Mouse (Mus musculus): ENCODE data around the gene Med22. TPM values are rescaled to one million over a fixed set of nuclear protein-coding genes. Genes with fewer than 3 reads are reported as not detected.
A peak's percentile ranks its signal among the peaks of the same experiment; 100 is the strongest.

Med22 gene
- polyA plus RNA-seq, 1 experiment from 2014 or later: 99.5 TPM

DNA sequence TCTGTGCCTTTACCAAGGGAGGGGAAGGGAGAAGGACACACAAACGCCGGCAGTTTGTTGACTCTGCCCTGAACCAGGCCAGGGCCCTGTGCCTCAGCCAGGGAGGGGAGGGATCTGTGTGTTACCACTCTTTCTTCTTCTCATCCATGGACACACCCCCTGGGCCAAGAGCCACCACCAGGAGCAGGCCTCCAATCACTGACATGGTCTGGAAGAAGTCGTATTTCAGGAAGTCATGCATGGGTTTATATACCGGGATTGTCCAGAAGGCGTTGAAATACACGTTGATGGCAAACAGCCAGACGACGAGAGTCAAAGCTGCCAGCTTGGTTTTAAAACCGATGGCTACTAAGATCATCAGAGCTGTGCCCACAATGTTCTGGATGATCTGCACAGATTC lies 11.3 kb upstream of the Med22 start:
- Histone ChIP-seq H3K4me1 (ENCODE audit: control insufficient read depth, insufficient read depth, low read length) (peaks cover 8% of the 10 kb centered on the region), H3K27ac (ENCODE audit: low read depth, low read length) (no peak overlapping the region), H3K9ac (ENCODE audit: low read length) (no peak overlapping the region), H3K27me3 (ENCODE audit: control insufficient read depth, insufficient read depth, low read length) (no peaks in the 10 kb centered on the region), H3K36me3 (ENCODE audit: control insufficient read depth, insufficient read depth, low read length) (peaks cover 49% of the 10 kb centered on the region), H3K4me2 (no peak overlapping the region), H3K4me3 (ENCODE audit: low read depth, low read length) (no peak overlapping the region), H3K9me3 (ENCODE audit: control insufficient read depth, low read length) (no peaks in the 10 kb centered on the region)
- ATAC-seq (ENCODE audit: low FRiP score): no peak
- 91% methylated on average over 9 of the region's 9 CpGs for WGBS
- DNase-seq (ENCODE audit: low spot score, missing footprints): no peak

- Histone ChIP-seq H3K9ac (ENCODE audit: low read length) (no peak overlapping the region), H3K4me2 (no peak overlapping the region), H3K4me3 (ENCODE audit: low read depth, low read length) (no peak overlapping the region), H3K9me3 (ENCODE audit: control insufficient read depth, low read length) (no peaks in the 10 kb centered on the region), H3K27me3 (ENCODE audit: control insufficient read depth, insufficient read depth, low read length) (no peaks in the 10 kb centered on the region), H3K36me3 (ENCODE audit: control insufficient read depth, insufficient read depth, low read length) (peaks cover 41% of the 10 kb centered on the region), H3K27ac (ENCODE audit: low read depth, low read length) (no peak overlapping the region), H3K4me1 (ENCODE audit: control insufficient read depth, insufficient read depth, low read length) (peaks cover 16% of the 10 kb centered on the region)
- 83% methylated on average over 6 of the region's 6 CpGs for WGBS
- ATAC-seq (ENCODE audit: low FRiP score) (no peak), DNase-seq (ENCODE audit: low spot score, missing footprints) (no peak)
Measured at GRCm38 (mm10) chr2:26920190-26920855, 9.8 kb upstream of the Med22 start.

- H3K27me3 ChIP-seq (ENCODE audit: control insufficient read depth, insufficient read depth, low read length): no peaks in the 10 kb centered on the region
- H3K4me1 ChIP-seq (ENCODE audit: control insufficient read depth, insufficient read depth, low read length): peaks cover 18% of the 10 kb centered on the region
- 92% methylated on average over 3 of the region's 3 CpGs for WGBS
- peaks cover 35% of the 10 kb centered on the region for H3K36me3 ChIP-seq (ENCODE audit: control insufficient read depth, insufficient read depth, low read length)
- no peaks in the 10 kb centered on the region for H3K9me3 ChIP-seq (ENCODE audit: control insufficient read depth, low read length)
- no peak overlapping the region for H3K27ac ChIP-seq (ENCODE audit: low read depth, low read length)
- no peak for ATAC-seq (ENCODE audit: low FRiP score)
- no peak overlapping the region for H3K4me3 ChIP-seq (ENCODE audit: low read depth, low read length)
- no peak overlapping the region for H3K4me2 ChIP-seq
- H3K9ac ChIP-seq (ENCODE audit: low read length): no peak overlapping the region
- DNase-seq (ENCODE audit: low spot score, missing footprints): no peak
Measured at GRCm38 (mm10) chr2:26919684-26920083, 9.2 kb upstream of the Med22 start.

DNA sequence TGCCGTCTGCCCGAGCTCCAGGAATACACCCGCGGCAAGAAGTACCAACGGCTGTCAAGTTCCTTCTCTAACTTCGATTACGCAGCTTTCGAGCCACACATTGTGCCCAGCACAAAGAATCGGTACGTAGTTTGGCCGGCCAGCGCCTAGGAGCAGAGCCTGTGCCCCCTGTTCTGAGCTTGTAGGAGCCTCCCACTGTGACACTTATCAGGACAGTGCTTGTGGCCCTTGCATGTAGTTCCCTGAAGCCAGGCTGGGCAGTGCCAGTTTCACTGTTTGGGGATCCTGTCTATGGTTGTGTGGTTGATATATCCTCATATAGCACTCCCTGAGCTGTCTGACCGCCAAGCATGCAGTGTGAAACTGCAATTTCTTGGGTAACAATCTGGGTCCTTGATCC lies 6.3 kb upstream of the Med22 start:
- peak overlapping the region; percentile 98 for H3K4me2 ChIP-seq
- peaks cover 27% of the 10 kb centered on the region for H3K4me1 ChIP-seq (ENCODE audit: control insufficient read depth, insufficient read depth, low read length)
- WGBS: 2% methylated on average over 13 of the region's 13 CpGs
- DNase-seq (ENCODE audit: low spot score, missing footprints): no peak
- peak overlapping the region; percentile 79 for H3K9ac ChIP-seq (ENCODE audit: low read length)
- ATAC-seq (ENCODE audit: low FRiP score): peak; percentile 23; the same call in 1 of the 2 replicates
- no peak overlapping the region for H3K27ac ChIP-seq (ENCODE audit: low read depth, low read length)
- peak overlapping the region; percentile 72 for H3K4me3 ChIP-seq (ENCODE audit: low read depth, low read length)
- no peaks in the 10 kb centered on the region for H3K27me3 ChIP-seq (ENCODE audit: control insufficient read depth, insufficient read depth, low read length)
- peaks cover 40% of the 10 kb centered on the region for H3K36me3 ChIP-seq (ENCODE audit: control insufficient read depth, insufficient read depth, low read length)
- no peaks in the 10 kb centered on the region for H3K9me3 ChIP-seq (ENCODE audit: control insufficient read depth, low read length)

GRCm38 (mm10) chr2:26915927-26916728 lies 5.7 kb upstream of the Med22 start, which contains the start of the genes Surf2 and Surf1:
Gene Surf2 (plus strand): TSS chr2:26916367.
Gene Surf1 (minus strand): TSS chr2:26916530.
- ATAC-seq (ENCODE audit: low FRiP score): peak; percentile 75
- Histone ChIP-seq H3K4me1 (ENCODE audit: control insufficient read depth, insufficient read depth, low read length) (peaks cover 29% of the 10 kb centered on the region), H3K27me3 (ENCODE audit: control insufficient read depth, insufficient read depth, low read length) (no peaks in the 10 kb centered on the region), H3K36me3 (ENCODE audit: control insufficient read depth, insufficient read depth, low read length) (peaks cover 36% of the 10 kb centered on the region), H3K9ac (ENCODE audit: low read length) (peak within 1 kb of the TSS; percentile 79), H3K27ac (ENCODE audit: low read depth, low read length) (0 out of 2 replicates have a peak within 1 kb of the TSS, but pooled peaks have one; percentile 5), H3K9me3 (ENCODE audit: control insufficient read depth, low read length) (no peaks in the 10 kb centered on the region), H3K4me3 (ENCODE audit: low read depth, low read length) (peak within 1 kb of the TSS; percentile 72), H3K4me2 (peak within 1 kb of the TSS; percentile 98)
- peak; percentile 95 for DNase-seq (ENCODE audit: low spot score, missing footprints)
- WGBS: 2% methylated on average over 47 of the region's 47 CpGs

GRCm38 (mm10) chr2:26914148-26914941 lies 3.9 kb upstream of the Med22 start:
- 65% methylated on average over 8 of the region's 8 CpGs for WGBS
- H3K4me2 ChIP-seq: no peak overlapping the region
- ATAC-seq (ENCODE audit: low FRiP score) (no peak), DNase-seq (ENCODE audit: low spot score, missing footprints) (no peak)
- no peaks in the 10 kb centered on the region for H3K9me3 ChIP-seq (ENCODE audit: control insufficient read depth, low read length)
- no peak overlapping the region for H3K4me3 ChIP-seq (ENCODE audit: low read depth, low read length)
- peaks cover 29% of the 10 kb centered on the region for H3K4me1 ChIP-seq (ENCODE audit: control insufficient read depth, insufficient read depth, low read length)
- no peak overlapping the region for H3K27ac ChIP-seq (ENCODE audit: low read depth, low read length)
- H3K9ac ChIP-seq (ENCODE audit: low read length): no peak overlapping the region
- peaks cover 26% of the 10 kb centered on the region for H3K36me3 ChIP-seq (ENCODE audit: control insufficient read depth, insufficient read depth, low read length)
- no peaks in the 10 kb centered on the region for H3K27me3 ChIP-seq (ENCODE audit: control insufficient read depth, insufficient read depth, low read length)

- Histone ChIP-seq H3K4me1 (ENCODE audit: control insufficient read depth, insufficient read depth, low read length) (peaks cover 36% of the 10 kb centered on the region), H3K4me3 (ENCODE audit: low read depth, low read length) (0 out of 2 replicates have a peak overlapping the region, but pooled peaks have one; percentile 3)
- ATAC-seq (ENCODE audit: low FRiP score): no peak
Measured at GRCm38 (mm10) chr2:26913416-26914147, 3.1 kb upstream of the Med22 start.

GRCm38 (mm10) chr2:26912253-26912770 lies 1.8 kb upstream of the Med22 start:
- Histone ChIP-seq H3K27ac (ENCODE audit: low read depth, low read length) (no peak overlapping the region), H3K36me3 (ENCODE audit: control insufficient read depth, insufficient read depth, low read length) (peaks cover 23% of the 10 kb centered on the region), H3K9ac (ENCODE audit: low read length) (peak overlapping the region; percentile 89; the same call in 1 of the 2 replicates), H3K9me3 (ENCODE audit: control insufficient read depth, low read length) (no peaks in the 10 kb centered on the region), H3K4me1 (ENCODE audit: control insufficient read depth, insufficient read depth, low read length) (peaks cover 35% of the 10 kb centered on the region), H3K4me3 (ENCODE audit: low read depth, low read length) (peak overlapping the region; percentile 76), H3K4me2 (peak overlapping the region; percentile 99), H3K27me3 (ENCODE audit: control insufficient read depth, insufficient read depth, low read length) (no peaks in the 10 kb centered on the region)
- WGBS: 76% methylated on average over 5 of the region's 5 CpGs
- no peak for ATAC-seq (ENCODE audit: low FRiP score)
- DNase-seq (ENCODE audit: low spot score, missing footprints): peak; percentile 82

More at GRCm38 (mm10) chr2:26913416-26914147, 3.1 kb upstream of the Med22 start:
- H3K27ac ChIP-seq (ENCODE audit: low read depth, low read length): no peak overlapping the region
- H3K9me3 ChIP-seq (ENCODE audit: control insufficient read depth, low read length): no peaks in the 10 kb centered on the region
- no peak overlapping the region for H3K9ac ChIP-seq (ENCODE audit: low read length)
- DNase-seq (ENCODE audit: low spot score, missing footprints): no peak
- no peak overlapping the region for H3K4me2 ChIP-seq
- H3K27me3 ChIP-seq (ENCODE audit: control insufficient read depth, insufficient read depth, low read length): no peaks in the 10 kb centered on the region
- peaks cover 20% of the 10 kb centered on the region for H3K36me3 ChIP-seq (ENCODE audit: control insufficient read depth, insufficient read depth, low read length)
- 85% methylated on average over 17 of the region's 17 CpGs for WGBS

Measured in midbrain, embryonic 11.5 days (tissue).